Mouse (Mus musculus): ENCODE data around the gene Dapk1.
A peak's percentile ranks its signal among the peaks of the same experiment; 100 is the strongest.

Gene Dapk1

GRCm38 (mm10) chr13:60743381-60744077 is 141.8 kb downstream of the Dapk1 start:
- peak; percentile 47 for DNase-seq

DNA sequence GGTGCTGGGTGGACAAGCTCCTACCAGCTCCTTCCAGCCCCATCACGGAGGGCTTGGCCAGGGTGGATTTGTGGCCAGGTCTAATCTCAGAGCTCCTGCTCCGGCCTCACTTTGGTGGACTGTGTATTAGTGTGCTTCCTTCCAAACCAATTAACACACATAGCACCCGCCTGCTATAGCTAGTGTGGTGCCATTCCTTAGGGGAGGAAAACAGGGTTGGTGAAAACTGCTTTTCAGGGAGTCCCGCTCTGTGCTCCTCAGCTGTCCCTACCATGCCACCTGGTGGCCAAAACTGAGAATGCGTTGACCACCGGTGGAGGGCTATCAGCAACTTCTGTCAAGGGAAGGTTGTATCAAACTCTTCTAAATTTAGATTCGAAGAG is 142.3 kb downstream of the Dapk1 start:
- peak; percentile 90 for DNase-seq

GRCm38 (mm10) chr13:60744736-60745135 is 143.0 kb downstream of the Dapk1 start:
- DNase-seq: no peak

GRCm38 (mm10) chr13:60745358-60745757 is 143.6 kb downstream of the Dapk1 start:
- DNase-seq: no peak

DNA sequence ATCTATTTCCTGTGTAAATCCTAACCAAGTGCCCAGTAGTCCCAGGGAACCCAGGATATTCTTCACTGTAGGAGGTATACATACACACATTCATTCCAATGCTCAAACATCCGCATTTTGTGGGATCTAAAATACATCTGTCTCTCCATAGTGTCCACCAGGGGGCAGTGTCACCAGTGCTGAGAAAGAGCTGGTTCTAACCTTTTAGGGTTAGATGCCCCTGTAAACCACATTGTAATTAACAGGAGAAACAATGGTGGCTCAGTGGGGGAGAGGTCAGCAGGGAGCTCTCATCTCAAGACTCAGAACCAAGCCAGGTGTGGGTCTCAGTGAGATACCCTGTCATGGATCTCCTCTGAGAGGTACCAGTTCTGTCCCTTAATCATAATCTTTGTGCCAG is 144.5 kb downstream of the Dapk1 start:
- peak; percentile 52 for DNase-seq

DNA sequence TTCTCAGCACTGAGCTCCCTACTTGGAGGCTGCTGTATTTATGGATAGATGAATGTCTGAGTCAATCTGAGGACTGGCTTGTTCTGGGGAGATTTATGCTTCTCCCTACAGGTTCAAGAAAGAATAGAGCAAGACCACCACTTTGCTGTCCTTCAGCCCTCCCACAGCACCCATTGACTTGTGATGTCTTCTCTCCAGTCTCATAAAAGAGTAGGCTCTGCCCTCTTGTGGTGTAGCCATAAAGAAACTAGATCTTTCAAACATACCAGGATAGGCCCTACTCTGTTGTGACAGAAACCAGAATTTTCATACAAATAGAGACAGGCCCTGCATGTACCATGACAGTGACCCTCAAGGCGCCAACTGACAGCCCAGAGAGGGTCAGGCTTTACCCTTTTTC is 145.5 kb downstream of the Dapk1 start:
- no peak for DNase-seq

DNA sequence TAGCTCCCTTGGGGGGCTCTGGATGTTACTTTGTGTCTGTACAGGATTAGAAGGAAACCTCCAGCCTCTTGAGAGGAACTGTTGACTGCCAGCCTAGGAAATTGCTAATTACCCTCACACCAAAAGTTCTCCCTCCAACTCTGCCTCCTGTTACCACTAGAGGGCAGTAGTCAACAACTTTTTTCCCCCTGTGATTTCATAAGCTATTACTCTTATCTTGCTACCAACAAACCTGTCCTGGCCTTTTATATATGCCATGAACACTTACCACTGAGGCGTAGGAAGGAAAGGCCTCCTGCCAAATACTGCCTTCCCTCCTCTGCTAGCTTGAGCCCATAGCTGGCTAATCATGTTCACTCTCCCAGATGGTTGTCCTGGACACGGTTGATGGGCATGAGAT is 146.8 kb downstream of the Dapk1 start:
- DNase-seq: no peak

DNA sequence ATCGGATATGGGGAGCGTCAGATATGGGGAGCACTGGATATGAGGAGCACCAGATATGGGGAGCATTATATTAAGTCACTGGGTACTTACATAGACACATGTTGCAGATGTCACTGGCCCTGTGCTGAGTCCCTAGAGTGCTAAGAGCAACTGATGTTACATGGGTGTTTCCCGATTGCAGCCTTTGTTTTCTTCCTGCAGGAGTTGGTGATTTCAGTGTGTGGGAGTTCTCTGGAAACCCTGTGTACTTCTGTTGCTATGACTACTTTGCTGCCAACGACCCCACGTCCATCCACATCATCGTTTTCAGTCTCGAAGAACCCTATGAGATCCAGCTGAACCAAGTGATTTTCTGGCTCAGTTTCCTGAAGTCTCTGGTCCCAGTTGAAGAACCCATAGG is 149.2 kb downstream of the Dapk1 start:
- DNase-seq: no peak

DNA sequence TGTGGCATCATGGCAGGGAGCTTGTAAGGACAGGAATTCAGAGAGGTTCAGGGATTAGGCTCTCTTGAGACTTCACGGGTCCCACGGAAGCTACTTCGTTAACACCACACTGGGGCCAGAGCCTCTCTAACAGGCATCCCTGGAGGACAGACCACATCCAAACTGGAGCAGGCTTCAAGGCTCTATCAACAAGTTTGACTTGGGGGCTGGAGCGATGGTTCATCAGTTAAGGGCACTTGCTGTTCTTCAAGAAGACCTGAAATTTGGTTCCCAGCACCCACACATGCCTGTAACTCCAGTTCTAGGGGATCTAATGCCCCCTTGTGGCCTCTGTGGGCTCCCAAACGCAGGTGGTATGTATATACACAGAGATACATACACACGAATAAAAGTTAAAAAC is 151.5 kb downstream of the Dapk1 start:
- no peak for DNase-seq

DNA sequence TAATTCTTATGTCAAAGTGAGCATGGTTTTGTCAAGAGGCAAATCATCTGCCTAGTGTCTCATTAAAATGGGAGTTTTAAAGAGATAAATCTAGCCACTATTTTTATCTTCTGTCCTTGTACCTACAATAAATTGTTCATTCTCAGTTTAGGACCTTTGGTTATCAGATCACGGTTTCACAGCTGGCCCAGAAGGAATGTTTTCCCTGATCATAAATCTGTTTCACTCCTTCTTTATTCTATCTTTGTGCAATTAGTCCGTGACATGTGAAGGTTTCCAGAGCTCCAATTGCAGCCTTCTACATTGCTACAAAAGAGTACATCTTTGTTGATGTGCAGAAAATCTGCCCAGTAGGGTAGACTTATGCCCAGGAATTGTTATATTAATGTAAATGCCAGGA is 153.5 kb downstream of the Dapk1 start:
- no peak for DNase-seq

DNA sequence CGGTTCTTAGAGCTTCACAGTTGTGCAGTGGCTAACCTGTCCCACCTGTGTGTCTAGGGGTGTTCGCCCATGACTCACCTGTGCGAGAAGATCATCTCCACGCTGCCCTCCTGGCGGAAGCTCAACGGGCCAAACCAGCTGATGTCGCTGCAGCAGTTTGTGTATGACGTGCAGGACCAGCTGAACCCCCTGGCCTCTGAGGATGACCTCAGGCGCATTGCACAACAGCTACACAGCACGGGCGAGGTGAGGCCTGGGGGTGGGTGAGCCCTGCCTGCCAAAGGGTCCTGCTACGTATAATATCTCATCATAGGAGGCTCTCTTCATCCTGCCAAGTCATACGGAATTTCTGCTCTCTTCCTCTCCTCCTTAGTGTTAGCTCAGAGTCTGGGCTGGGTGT is 155.5 kb downstream of the Dapk1 start:
- no peak for DNase-seq

DNA sequence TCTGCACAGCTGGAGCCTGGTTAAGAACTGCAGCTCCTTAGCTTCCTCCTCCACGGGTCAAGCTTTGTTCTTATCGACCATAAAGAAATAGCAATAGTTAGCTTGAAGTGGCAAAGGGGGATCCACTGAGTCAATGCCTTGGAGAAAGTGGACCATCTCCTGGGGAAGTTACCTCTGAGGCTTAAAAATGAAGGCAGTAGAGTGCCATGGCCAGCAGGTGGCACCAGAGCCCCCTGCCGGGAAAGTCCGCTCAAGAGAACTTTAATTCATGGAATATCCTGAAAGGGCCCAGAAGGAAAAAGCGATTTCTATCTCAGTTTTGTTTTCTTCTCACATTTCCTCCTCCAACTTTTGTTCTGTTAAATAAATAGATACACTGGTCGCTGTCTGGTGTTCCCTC is 157.4 kb downstream of the Dapk1 start:
- DNase-seq: peak; percentile 63

DNA sequence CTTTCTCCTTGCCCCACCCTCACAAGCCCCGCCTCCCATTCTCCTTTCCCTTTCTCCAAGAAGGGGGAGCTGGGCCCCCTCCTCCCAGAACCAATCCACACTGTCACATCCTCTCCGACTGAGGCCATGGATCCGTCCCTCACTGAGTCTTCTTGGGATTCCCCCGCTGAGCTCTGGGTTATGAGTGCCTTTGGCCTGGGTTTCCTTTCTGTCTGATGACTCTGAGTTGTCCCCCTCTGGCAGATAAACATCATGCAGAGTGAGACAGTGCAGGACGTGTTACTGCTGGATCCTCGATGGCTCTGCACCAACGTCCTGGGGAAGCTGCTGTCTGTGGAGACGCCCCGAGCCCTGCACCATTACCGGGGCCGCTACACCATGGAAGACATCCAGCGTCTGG is 158.6 kb downstream of the Dapk1 start:
- DNase-seq: no peak

DNA sequence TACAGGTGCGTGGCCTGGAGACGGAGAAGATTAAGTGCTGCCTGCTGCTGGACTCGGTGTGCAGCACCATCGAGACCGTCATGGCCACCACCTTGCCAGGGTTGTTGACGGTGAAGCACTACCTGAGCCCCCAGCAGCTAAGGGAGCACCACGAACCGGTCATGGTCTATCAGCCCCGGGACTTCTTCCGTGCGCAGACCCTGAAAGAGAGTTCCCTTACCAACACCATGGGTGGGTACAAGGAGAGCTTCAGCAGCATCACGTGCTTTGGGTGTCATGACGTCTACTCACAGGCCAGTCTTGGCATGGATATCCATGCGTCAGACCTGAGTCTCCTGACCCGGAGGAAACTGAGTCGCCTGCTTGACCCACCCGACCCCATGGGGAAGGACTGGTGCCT is 159.4 kb downstream of the Dapk1 start:
- no peak for DNase-seq

DNA sequence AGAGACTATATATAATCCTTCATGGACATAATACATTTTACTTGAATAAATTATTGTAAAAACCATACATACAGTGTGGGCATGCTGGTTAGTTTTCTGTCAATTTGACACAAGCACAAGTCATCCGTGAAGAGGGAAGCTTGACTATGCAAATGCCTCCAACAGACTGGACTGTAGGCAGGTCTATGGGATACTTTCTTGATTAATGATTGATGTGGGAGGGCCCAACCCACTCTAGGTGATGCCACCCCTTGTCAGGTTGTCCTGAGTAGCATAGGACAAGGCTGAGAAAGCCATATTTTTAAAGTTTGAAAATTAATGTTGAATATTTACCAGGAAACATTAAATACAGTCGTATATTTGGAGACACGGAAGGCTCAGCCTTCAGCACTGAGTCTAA is 178.8 kb downstream of the Dapk1 start:
- DNase-seq: no peak

DNA sequence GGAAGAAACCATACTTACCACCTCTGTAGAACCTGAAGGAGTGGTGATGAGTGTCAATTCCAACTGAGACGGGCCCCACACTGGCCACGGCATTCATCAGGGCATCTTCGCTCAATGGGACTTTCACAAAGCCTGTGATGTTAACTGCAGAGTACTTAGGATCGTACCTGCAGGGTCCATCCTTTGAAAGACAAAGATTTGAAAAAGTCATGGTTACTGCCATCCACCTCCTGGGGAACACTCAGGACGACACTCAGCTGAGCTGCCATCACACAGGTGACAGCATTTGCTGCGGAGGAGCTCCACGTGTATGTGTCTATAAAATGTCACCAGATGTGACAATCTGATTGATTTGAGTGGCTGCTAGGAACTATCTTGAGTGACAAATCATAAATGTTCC is 181.6 kb downstream of the Dapk1 start:
- DNase-seq: no peak

DNA sequence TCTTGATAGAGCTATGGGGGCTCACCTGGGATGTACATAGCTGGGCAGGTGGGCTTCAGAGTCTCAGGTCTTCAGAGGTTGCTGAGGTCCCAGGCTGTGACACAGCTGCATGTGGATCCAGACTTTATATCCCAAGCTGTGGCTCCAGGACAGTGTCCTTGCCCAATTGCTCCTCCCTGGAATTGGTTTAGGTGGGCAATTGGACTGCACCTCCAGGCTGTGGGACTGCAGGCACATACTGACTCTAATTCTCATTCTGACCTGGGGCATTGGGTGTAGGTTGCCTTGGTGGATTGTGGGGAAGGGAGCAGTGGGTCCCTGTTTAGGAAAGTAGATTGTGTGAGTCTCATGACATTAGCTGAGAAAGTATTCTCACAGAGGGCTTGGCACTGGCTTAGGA is 184.5 kb downstream of the Dapk1 start, which contains the start of gene BC051665:
Gene BC051665 (minus strand): TSS at position 101 of the 400 bp plus-strand sequence.
- no peak for DNase-seq

- no peak for DNase-seq
Observed at GRCm38 (mm10) chr13:60789466-60789865, 187.7 kb downstream of the Dapk1 start.

DNA sequence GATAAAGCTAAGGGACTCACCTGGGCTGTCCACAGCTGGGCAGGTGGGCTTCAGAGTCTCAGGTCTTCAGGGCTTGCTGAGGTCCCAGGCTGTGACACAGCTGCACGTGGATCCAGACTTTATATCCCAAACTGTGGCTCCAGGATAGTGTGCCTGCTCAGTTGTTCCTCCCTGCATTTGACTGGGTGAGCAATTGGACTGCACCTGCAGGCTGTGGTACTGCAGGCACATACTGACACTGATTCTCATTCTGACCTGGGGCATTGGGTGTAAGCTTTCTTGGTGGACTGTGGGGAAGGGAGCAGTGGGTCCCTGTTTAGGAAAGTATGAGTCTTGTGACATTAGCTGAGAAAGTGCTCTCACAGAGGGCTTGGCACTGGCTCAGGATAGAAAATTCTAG is 201.0 kb downstream of the Dapk1 start, which contains the start of gene Ctsll3:
Gene Ctsll3 (minus strand): TSS at position 101 of the 400 bp plus-strand sequence.
- no peak for DNase-seq

DNA sequence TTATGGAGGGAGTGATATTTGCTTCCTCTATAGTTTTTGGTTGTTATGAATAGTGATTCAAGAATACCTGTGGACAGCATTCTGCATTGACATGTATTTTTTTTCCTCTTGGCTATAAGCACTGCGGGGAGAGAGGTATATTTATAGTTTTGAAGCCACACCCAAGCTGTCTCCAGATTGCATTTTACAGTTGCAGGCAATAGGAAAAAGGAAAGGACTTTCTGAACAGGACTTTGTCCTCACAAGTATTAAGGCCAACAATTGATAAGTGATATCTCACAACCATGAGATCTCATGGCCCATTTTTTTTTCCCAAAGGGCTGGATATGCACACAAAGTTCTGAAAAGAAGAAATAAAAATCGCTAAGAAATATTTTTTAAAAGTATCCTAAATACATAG is 207.9 kb downstream of the Dapk1 start:
- no peak for DNase-seq

- DNase-seq: no peak
Observed at GRCm38 (mm10) chr13:60812768-60813167, 211.0 kb downstream of the Dapk1 start.

All from lung, postnatal 36 days (tissue).